Mouse (Mus musculus) neural tube, embryonic 13.5 days (tissue): ENCODE results near the gene Clcnka. TPM values are rescaled to one million over a fixed set of nuclear protein-coding genes. Genes with fewer than 3 reads are reported as not detected.

Experiments
- ATAC-seq: fragments of 200-750 bp; cut with Nextera tagmentation; 2 replicates; pipeline ENCODE4 v1.8.0; 2017; ENCODE audit warnings: low read depth, mild to moderate bottlenecking, moderate TSS enrichment, moderate library complexity
- H3K27ac ChIP-seq: fragments of 300-500 bp; sonication (generic); replicated peaks from 2 replicates; pipeline ENCODE4 v1.5.1; 2015; ENCODE audit warnings: moderate library complexity, mild to moderate bottlenecking, inconsistent platforms
- H3K27me3 ChIP-seq: fragments of 300-500 bp; sonication (generic); 2 replicates; pipeline ENCODE4 v1.6.1; 2015; ENCODE audit warnings: mild to moderate bottlenecking, inconsistent platforms
- H3K36me3 ChIP-seq: fragments of 300-500 bp; sonication (generic); 2 replicates; pipeline ENCODE4 v1.6.1; 2015; ENCODE audit warnings: mild to moderate bottlenecking, inconsistent platforms
- H3K4me1 ChIP-seq: fragments of 300-500 bp; sonication (generic); replicated peaks from 2 replicates; pipeline ENCODE4 v1.6.1; 2015; ENCODE audit warnings: inconsistent platforms
- H3K4me2 ChIP-seq: fragments of 300-500 bp; sonication (generic); 2 replicates; pipeline ENCODE4 v1.6.1; 2015; ENCODE audit warnings: inconsistent platforms, mild to moderate bottlenecking, moderate library complexity
- H3K4me3 ChIP-seq: fragments of 300-500 bp; sonication (generic); 2 replicates; pipeline ENCODE4 v1.5.1; 2015; ENCODE audit warnings: mild to moderate bottlenecking, inconsistent platforms
- H3K9ac ChIP-seq: fragments of 300-500 bp; sonication (generic); 2 replicates; pipeline ENCODE4 v1.6.1; 2015; ENCODE audit warnings: moderate library complexity, mild to moderate bottlenecking, inconsistent platforms
- H3K9me3 ChIP-seq: fragments of 300-500 bp; sonication (generic); 2 replicates; pipeline ENCODE4 v1.6.1; 2016; ENCODE audit warnings: inconsistent platforms
- WGBS: fragments of 180-500 bp; shearing (Covaris S2); methylation state at CpG from one replicate; pipeline ENCODE4 v1.1.7; 2015; 5-methylcytosine and 5-hydroxymethylcytosine counted together
- polyA plus RNA-seq: library from polyadenylated mRNA; unstranded; fragments of >200 nt; fragmentation: Nextera tagmentation; extraction: Ambion mirVana; gene quantifications from 2 replicates; pipeline ENCODE4 v1.2.1, GENCODE M21; 2015

The Clcnka gene
- polyA plus RNA-seq, 1 experiment from 2014 or later, result not detected

DNA sequence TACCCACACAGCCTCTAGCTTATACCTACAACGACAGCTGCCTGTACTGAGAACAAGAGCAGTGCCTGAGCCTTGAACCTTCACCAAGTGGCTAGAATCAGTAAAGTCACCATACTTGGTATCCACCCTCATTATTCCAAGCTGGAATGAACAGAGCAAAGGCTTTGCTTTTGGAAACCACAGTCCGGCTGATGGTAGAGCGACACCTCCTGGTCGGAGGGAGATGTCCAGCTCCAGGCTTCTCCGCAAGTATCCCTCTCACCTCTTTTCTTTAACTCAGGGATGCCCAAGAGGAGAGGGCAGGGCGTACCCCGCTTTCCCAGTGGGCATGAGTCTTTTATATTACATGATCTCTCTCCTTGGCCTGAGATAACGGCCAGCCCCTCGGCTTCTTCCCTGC is 31.3 kb upstream of the Clcnka start:
- Histone ChIP-seq H3K27me3 (peaks cover 16% of the 10 kb centered on the region), H3K4me1 (peaks cover 17% of the 10 kb centered on the region), H3K4me2 (no peak overlapping the region), H3K36me3 (no peaks in the 10 kb centered on the region), H3K4me3 (no peak overlapping the region), H3K9ac (no peak overlapping the region), H3K9me3 (no peaks in the 10 kb centered on the region), H3K27ac (no peak overlapping the region)
- WGBS, result 43% methylated on average over 9 of the region's 9 CpGs
- no peak for ATAC-seq

DNA sequence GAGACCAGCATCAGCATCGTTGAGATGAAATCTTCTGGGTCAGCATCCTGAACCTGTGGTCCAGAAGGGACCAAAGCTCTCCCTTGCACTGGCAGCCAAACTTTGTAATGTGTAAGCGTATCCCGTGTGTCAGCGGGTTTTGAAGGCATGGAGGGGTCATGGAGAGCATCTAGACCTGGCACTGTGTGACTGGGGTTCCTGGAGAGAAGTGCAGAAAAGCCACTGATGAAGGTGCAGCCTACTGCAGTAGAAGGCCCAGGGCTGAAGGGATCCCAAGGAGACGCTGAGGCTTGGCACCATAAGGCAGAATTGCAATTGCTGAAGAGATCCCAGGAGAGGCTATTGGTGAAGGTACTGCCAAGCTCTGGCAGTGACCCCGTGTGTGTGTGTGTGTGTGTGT is 30.9 kb upstream of the Clcnka start:
- Histone ChIP-seq H3K9ac (no peak overlapping the region), H3K4me1 (peaks cover 17% of the 10 kb centered on the region), H3K4me2 (no peak overlapping the region), H3K4me3 (no peak overlapping the region), H3K9me3 (no peaks in the 10 kb centered on the region), H3K36me3 (no peaks in the 10 kb centered on the region), H3K27me3 (peaks cover 17% of the 10 kb centered on the region), H3K27ac (no peak overlapping the region)
- no peak for ATAC-seq
- 74% methylated on average over 6 of the region's 6 CpGs for WGBS

DNA sequence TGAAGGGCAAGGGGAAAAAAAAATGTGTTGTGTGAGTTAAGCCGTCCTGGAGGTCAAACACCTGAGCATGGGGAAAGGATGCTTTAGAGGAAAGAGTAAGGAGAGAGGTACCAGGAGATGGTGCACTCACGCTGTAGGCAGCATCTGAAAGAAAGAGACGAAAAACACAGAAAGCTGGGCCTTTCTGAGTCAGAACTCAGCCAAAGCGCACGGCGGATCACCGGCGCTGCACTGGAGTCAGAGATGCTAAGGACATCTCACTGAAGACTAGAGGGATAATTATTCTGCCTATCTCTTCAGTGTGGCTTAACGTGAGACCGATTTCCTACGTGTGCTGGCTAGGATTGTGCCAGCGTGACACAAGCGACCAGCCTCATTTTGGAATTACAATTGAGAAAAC is 29.4 kb upstream of the Clcnka start:
- no peak overlapping the region for H3K27ac ChIP-seq
- no peak overlapping the region for H3K4me3 ChIP-seq
- no peaks in the 10 kb centered on the region for H3K36me3 ChIP-seq
- ATAC-seq, result no peak
- H3K4me1 ChIP-seq, result peaks cover 17% of the 10 kb centered on the region
- 86% methylated on average over 13 of the region's 13 CpGs for WGBS
- no peak overlapping the region for H3K9ac ChIP-seq
- H3K4me2 ChIP-seq, result no peak overlapping the region
- H3K9me3 ChIP-seq, result no peaks in the 10 kb centered on the region
- H3K27me3 ChIP-seq, result peaks cover 22% of the 10 kb centered on the region

GRCm38 (mm10) chr4:141426796-141427745 is 28.5 kb upstream of the Clcnka start:
- Histone ChIP-seq H3K36me3 (no peaks in the 10 kb centered on the region), H3K4me2 (no peak overlapping the region), H3K9me3 (no peaks in the 10 kb centered on the region), H3K4me3 (no peak overlapping the region), H3K9ac (no peak overlapping the region), H3K4me1 (peaks cover 17% of the 10 kb centered on the region), H3K27ac (no peak overlapping the region), H3K27me3 (peaks cover 22% of the 10 kb centered on the region)
- no peak for ATAC-seq
- 81% methylated on average over 10 of the region's 10 CpGs for WGBS

DNA sequence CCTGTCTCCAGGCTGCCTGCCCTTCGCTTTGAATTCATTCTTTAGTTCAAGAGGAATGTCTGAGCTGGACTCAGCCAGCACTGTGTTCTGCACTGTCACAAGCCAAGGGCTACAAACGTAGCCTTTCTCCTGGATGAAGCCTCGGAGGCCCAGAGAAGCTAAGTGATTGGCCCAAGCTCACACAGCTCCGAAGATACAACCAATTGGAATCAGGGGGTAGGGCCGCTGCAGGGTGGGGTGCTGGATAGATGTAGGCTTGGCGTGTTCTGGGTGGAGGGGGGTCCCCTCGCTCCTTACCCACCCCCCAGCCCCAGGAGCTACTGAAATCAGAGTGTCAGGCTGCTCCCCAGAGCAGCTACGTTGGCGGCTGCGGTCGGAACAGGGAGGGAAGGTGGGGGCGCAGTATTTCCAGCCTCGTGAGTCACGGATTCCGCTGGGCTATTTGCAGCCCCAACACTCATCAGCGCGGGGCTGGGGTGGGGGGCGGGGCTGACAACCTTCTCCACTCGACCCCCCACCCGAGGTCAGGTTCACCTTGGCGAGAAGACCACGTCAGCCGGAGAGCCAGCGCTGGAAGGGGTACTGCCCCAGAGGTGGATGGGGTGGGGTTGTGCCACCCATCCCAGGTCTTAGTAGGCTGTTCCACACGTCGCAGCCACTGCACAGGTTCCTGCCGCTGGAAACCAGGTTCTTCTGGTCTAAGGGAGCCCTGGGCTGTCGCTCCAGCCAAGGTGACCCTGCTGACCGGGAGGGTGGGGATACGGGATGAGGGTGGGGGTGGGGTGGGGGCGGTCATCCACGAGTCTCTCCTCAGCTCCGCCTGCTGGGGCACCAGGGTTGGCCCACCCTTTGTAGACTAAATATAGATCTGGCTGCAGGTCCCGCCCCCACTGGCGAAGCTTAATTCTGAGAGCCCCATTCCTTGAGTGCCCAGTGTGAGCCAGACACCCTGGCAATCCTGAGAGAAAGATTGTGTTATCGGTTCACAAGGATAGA is 27.3 kb upstream of the Clcnka start:
- Histone ChIP-seq H3K36me3 (no peaks in the 10 kb centered on the region), H3K4me3 (peak overlapping the region; percentile 44), H3K4me2 (peak overlapping the region; percentile 76), H3K9ac (peak overlapping the region; percentile 72), H3K4me1 (peaks cover 17% of the 10 kb centered on the region), H3K9me3 (no peaks in the 10 kb centered on the region), H3K27me3 (peaks cover 26% of the 10 kb centered on the region), H3K27ac (no peak overlapping the region)
- ATAC-seq, result peak; percentile 91
- 3% methylated on average over 35 of the region's 36 CpGs for WGBS

GRCm38 (mm10) chr4:141423691-141424431 is 25.3 kb upstream of the Clcnka start:
- no peak for ATAC-seq

DNA sequence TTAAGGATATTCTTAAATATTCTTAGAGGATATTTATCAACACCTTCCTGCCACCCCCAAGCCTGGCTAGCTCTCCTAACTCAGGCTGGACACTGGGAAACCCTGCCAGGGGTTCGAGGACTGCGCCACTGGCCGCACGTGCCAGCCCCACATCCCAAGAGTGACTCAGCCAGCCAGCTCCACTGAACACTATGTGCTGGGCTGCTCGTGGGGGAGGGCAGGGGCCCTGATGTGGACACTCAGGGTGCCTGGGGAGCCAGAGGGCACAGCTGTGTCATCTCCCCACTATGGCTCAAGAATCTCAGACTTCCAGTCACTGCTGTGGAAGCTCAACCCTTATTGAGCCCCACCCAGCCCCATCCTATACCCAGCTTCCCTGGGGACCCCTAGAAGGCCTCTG is 24.8 kb upstream of the Clcnka start:
- peaks cover 22% of the 10 kb centered on the region for H3K4me1 ChIP-seq
- no peak overlapping the region for H3K4me3 ChIP-seq
- ATAC-seq, result no peak
- no peak overlapping the region for H3K27ac ChIP-seq
- no peaks in the 10 kb centered on the region for H3K36me3 ChIP-seq
- H3K4me2 ChIP-seq, result no peak overlapping the region
- peaks cover 26% of the 10 kb centered on the region for H3K27me3 ChIP-seq
- H3K9ac ChIP-seq, result no peak overlapping the region
- H3K9me3 ChIP-seq, result no peaks in the 10 kb centered on the region
- 87% methylated on average over 5 of the region's 5 CpGs for WGBS

More at GRCm38 (mm10) chr4:141423691-141424431, 25.3 kb upstream of the Clcnka start:
- no peaks in the 10 kb centered on the region for H3K36me3 ChIP-seq
- 89% methylated on average over 13 of the region's 13 CpGs for WGBS
- H3K4me1 ChIP-seq, result peaks cover 22% of the 10 kb centered on the region
- no peak overlapping the region for H3K4me3 ChIP-seq
- H3K9me3 ChIP-seq, result no peaks in the 10 kb centered on the region
- H3K9ac ChIP-seq, result no peak overlapping the region
- H3K27ac ChIP-seq, result no peak overlapping the region
- no peak overlapping the region for H3K4me2 ChIP-seq
- peaks cover 26% of the 10 kb centered on the region for H3K27me3 ChIP-seq

DNA sequence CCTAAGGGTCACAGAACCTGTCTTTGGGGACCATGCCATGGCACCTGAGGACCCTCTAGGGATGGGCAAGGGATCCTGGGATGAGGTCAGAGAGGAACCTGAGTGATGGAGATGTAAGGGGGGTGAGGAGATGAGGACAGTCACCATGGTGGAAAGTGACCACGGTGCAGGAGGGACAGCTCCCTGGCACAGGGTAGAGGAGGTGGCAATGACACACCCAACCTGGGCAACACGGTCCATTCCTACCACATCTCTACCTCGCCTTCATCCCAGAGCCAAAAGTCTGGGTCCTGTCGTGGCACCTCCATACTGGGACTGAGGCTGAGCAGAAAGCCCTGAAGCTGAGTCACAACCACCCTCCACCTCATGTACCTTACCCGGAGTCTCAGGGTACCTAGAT is 24.3 kb upstream of the Clcnka start:
- Histone ChIP-seq H3K27me3 (peaks cover 26% of the 10 kb centered on the region), H3K4me2 (no peak overlapping the region), H3K36me3 (no peaks in the 10 kb centered on the region), H3K9ac (no peak overlapping the region), H3K4me3 (no peak overlapping the region), H3K27ac (no peak overlapping the region), H3K9me3 (no peaks in the 10 kb centered on the region), H3K4me1 (peaks cover 22% of the 10 kb centered on the region)
- ATAC-seq, result no peak
- 85% methylated on average over 5 of the region's 5 CpGs for WGBS

DNA sequence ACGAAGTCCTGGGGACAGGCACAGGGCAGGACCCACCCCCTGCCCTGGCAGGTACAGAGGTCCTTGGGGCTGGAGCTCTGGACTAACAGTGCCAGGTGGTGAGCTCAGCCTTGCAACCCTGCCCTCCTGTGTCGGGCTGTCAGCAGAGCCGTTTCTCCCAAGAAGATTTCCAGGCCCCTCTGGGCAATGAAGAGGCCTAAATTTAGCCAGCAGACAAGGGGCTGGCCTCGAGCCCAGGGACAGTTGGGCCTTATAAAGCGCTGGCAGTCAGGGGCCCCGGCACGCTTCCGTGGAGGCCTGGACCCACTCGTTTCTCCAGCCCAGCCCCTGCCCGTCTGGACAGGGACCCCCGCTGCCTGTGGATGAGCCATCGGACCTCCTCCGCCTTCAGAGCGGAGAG is 22.9 kb upstream of the Clcnka start:
- peaks cover 20% of the 10 kb centered on the region for H3K4me1 ChIP-seq
- no peaks in the 10 kb centered on the region for H3K36me3 ChIP-seq
- no peak overlapping the region for H3K9ac ChIP-seq
- ATAC-seq, result no peak
- no peak overlapping the region for H3K4me2 ChIP-seq
- H3K4me3 ChIP-seq, result no peak overlapping the region
- H3K27ac ChIP-seq, result no peak overlapping the region
- peaks cover 14% of the 10 kb centered on the region for H3K27me3 ChIP-seq
- H3K9me3 ChIP-seq, result no peaks in the 10 kb centered on the region
- WGBS, result 64% methylated on average over 14 of the region's 14 CpGs

DNA sequence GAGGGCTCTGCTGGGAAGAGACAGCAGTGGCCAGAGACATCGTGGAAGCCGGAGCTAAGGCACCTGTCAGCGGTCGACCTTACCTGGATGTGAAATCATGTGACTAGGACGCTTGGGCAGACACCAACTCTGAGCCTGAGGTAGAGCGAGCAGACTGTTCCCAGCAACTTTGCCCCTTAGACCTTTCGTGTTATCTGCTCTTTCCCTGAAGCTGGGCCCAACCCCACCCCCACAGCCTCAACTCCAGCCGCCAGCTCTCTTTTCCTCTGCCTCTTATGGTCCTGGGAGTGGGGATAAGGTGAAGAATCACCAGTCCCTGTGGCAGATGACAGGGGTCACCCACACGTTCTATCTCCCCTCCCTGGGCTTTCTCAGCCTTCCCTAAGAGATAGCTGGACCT is 22.4 kb upstream of the Clcnka start:
- peaks cover 14% of the 10 kb centered on the region for H3K4me1 ChIP-seq
- peaks cover 12% of the 10 kb centered on the region; the same call in 1 of the 2 replicates for H3K27me3 ChIP-seq
- no peak for ATAC-seq
- no peaks in the 10 kb centered on the region for H3K36me3 ChIP-seq
- 64% methylated on average over 9 of the region's 9 CpGs for WGBS
- H3K9ac ChIP-seq, result no peak overlapping the region
- no peak overlapping the region for H3K4me2 ChIP-seq
- no peak overlapping the region for H3K27ac ChIP-seq
- no peak overlapping the region for H3K4me3 ChIP-seq
- no peaks in the 10 kb centered on the region for H3K9me3 ChIP-seq

DNA sequence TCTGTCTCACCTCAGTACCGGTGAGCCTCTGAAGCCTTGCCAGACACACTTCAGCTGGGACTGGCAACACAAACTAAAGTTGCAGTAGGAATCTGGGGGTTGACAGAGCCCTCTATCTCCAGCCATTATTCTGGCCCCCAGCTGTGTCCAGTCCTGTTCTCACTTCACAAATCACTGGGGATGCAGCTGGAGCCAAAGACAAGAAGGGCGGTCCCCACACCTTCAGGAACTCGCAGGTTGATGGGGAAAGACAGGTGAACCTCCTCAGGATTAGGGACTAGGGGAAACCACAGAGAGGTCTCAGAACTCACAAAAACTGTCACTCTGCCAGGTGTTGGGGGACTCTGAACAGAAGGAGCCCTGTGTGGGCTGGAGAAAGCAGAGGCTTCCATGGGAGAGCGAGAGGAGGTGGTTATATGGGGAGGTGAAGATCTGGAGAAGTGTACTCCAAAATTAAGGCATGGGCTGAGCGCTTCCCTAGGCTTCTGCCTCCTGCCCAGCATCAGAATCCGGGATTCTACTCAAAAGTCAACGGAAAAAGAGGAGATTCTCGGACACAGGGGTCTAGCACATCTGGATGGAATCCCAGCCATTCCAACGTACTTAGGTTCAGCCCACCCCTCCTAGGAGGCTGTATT is 21.8 kb upstream of the Clcnka start, which contains the start of gene Hspb7:
Gene Hspb7 (plus strand): TSS at position 588 of the 638 bp plus-strand sequence.
- H3K9me3 ChIP-seq, result no peaks in the 10 kb centered on the region
- ATAC-seq, result no peak
- 61% methylated on average over 9 of the region's 9 CpGs for WGBS
- H3K27ac ChIP-seq, result no peak within 1 kb of the TSS
- no peak within 1 kb of the TSS for H3K4me2 ChIP-seq
- no peak within 1 kb of the TSS for H3K4me3 ChIP-seq
- no peak within 1 kb of the TSS for H3K9ac ChIP-seq
- no peaks in the 10 kb centered on the region for H3K36me3 ChIP-seq
- H3K4me1 ChIP-seq, result peaks cover 9% of the 10 kb centered on the region
- peaks cover 12% of the 10 kb centered on the region; the same call in 1 of the 2 replicates for H3K27me3 ChIP-seq
